Mouse (Mus musculus) hindbrain, embryonic 10.5 days (tissue): ENCODE data around the gene Pbrm1. TPM values are rescaled to one million over a fixed set of nuclear protein-coding genes. Genes with fewer than 3 reads are reported as not detected.

Experiments
- DNase-seq: peaks from one replicate; pipeline ENCODE4 v3.0.0-alpha.2; 2017; ENCODE audit warnings: low spot score
- H3K27ac ChIP-seq: fragments of 300-500 bp; sonication (generic); 2 replicates; pipeline ENCODE4 v1.5.1; 2016; ENCODE audit warnings: mild to moderate bottlenecking, moderate library complexity
- H3K27me3 ChIP-seq: fragments of 300-500 bp; sonication (generic); 2 replicates; pipeline ENCODE4 v1.6.1; 2016; ENCODE audit warnings: mild to moderate bottlenecking; ENCODE audit not compliant: poor library complexity, insufficient read depth, severe bottlenecking
- H3K36me3 ChIP-seq: fragments of 300-500 bp; sonication (generic); 2 replicates; pipeline ENCODE4 v1.6.1; 2016; ENCODE audit warnings: mild to moderate bottlenecking, moderate library complexity
- H3K4me1 ChIP-seq: fragments of 300-500 bp; sonication (generic); replicated peaks from 2 replicates; pipeline ENCODE4 v1.6.1; 2016; ENCODE audit warnings: mild to moderate bottlenecking
- H3K4me3 ChIP-seq: fragments of 300-500 bp; sonication (generic); 2 replicates; pipeline ENCODE4 v1.5.1; 2016; ENCODE audit warnings: mild to moderate bottlenecking, moderate library complexity
- H3K9me3 ChIP-seq: fragments of 300-500 bp; sonication (generic); 2 replicates; pipeline ENCODE4 v1.6.1; 2016; ENCODE audit warnings: mild to moderate bottlenecking, moderate library complexity
- WGBS: fragments of 180-500 bp; shearing (Covaris S2); methylation state at CpG from one replicate; pipeline ENCODE4 v1.1.7; 2016; 5-methylcytosine and 5-hydroxymethylcytosine counted together
- polyA plus RNA-seq: library from polyadenylated mRNA; unstranded; fragments of >200 nt; fragmentation: Nextera tagmentation; extraction: Ambion mirVana; gene quantifications from 2 replicates; pipeline ENCODE4 v1.2.1, GENCODE M21; 2016

The Pbrm1 gene
- polyA plus RNA-seq, 1 experiment from 2014 or later: 130 TPM

DNA sequence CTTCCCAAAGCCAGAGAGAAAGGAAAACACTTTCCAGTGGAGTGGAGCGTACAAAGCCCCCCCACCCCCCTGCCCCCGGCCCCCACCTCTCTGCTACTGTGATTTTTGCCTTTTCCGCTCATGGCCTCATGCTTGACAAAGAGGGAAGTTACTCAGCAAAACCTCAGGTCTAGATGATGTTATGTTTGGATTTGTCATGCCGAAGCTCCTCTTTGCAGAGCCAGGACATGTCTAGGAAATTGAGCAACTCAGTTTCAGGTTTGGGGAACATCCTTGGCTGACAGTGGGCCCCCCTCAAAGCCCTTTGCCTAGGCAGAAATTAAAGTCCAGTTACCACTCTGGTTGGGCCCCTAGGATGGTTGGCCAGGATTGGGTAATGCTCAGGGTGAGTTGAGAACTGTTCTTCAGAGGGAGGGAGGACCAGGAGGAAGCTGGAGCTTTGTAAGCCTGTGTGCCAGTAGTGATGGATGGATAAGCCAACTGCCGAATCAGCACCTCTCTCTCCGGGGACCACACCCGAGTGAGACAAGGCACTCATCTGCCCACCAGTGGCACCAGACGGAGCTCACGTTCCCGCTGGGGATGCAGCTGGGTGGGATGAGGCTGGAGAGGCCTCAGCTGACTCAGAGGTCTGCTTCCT lies 147.2 kb downstream of the Pbrm1 start:
- no peak for DNase-seq
- peaks cover 15% of the 10 kb centered on the region for H3K36me3 ChIP-seq
- no peaks in the 10 kb centered on the region for H3K9me3 ChIP-seq
- WGBS: 69% methylated on average over 10 of the region's 10 CpGs
- H3K27me3 ChIP-seq: no peaks in the 10 kb centered on the region
- H3K27ac ChIP-seq: no peak overlapping the region; the same call in 1 of the 2 replicates
- H3K4me3 ChIP-seq: peak overlapping the region; percentile 14; the same call in 1 of the 2 replicates
- H3K4me1 ChIP-seq: peaks cover 28% of the 10 kb centered on the region

DNA sequence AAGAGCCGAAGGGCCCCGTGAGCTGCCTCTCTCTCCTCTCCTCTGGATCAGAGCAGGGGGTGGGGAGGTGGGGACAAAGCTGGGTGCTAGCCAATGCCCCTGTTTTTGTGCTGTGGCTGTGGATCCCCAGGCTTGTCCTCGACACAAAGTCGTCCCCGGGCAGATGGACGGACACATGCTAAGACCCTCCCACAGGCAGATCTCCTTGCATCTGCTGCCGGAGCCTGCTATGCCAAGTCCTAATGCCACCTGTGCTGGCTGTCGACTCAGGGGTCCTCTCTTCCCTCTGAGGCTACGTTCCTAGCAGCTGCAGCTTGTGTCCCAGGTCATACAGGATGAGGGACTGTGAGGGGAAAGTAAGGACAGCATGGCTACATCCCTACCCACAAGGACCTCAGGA lies 147.9 kb downstream of the Pbrm1 start:
- peak overlapping the region; percentile 1; the same call in 1 of the 2 replicates for H3K27ac ChIP-seq
- WGBS: 72% methylated on average over 9 of the region's 9 CpGs

DNA sequence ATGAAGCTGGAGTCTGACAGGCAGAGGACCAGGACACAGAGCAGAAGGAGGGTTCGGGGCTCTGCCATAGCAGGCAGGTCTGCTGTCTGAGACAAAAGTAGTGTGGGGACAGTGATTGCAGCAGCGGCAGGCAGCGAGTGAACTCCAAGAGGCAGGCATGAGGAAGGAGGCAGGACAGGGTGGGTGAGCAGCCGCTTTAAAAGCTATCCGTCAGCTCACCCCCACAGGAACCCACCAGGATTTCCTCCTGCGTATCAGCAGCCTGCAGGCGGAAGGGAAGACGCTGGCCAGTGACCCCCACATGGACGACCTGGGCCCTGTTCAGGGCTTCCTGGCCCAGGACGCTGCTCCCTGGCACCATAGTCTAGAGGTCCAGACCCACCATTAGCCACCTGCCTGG lies 149.5 kb downstream of the Pbrm1 start, which contains the start of gene Stab1:
Gene Stab1, minus strand, starts transcription at position 217 of the 400 bp plus-strand sequence.
- no peak for DNase-seq
- H3K27ac ChIP-seq: peak within 1 kb of the TSS; percentile 1; the same call in 1 of the 2 replicates
- H3K9me3 ChIP-seq: no peaks in the 10 kb centered on the region
- no peaks in the 10 kb centered on the region for H3K27me3 ChIP-seq
- H3K4me3 ChIP-seq: peak within 1 kb of the TSS; percentile 20
- H3K36me3 ChIP-seq: peaks cover 38% of the 10 kb centered on the region
- 55% methylated on average over 10 of the region's 10 CpGs for WGBS
- H3K4me1 ChIP-seq: peaks cover 27% of the 10 kb centered on the region

More for the DNA sequence above, 147.9 kb downstream of the Pbrm1 start:
- Histone ChIP-seq H3K9me3 (no peaks in the 10 kb centered on the region), H3K36me3 (peaks cover 22% of the 10 kb centered on the region), H3K27me3 (no peaks in the 10 kb centered on the region), H3K4me1 (peaks cover 31% of the 10 kb centered on the region), H3K4me3 (peak overlapping the region; percentile 20; the same call in 1 of the 2 replicates)
- no peak for DNase-seq

DNA sequence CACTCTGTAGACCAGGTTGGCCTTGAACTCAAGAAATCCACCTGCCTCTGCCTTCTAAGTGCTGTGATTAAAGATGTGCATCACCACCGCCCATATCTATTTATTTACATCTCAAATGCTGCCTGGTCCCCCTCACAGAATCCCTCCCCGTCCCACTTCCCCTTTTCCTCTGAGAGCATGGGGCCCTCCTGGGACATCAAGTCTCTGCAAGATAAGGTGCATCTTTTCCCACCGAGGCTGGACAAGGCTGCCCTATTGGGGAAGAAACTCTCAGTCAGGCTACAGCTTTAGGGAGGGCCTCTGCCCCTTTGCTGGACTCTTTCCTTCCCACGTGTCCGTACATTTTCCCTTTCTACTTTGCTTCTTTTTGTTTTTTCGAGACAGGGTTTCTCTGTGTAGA lies 150.6 kb downstream of the Pbrm1 start:
- Histone ChIP-seq H3K9me3 (no peaks in the 10 kb centered on the region), H3K4me1 (peaks cover 27% of the 10 kb centered on the region), H3K27ac (no peak overlapping the region), H3K36me3 (peaks cover 49% of the 10 kb centered on the region), H3K27me3 (no peaks in the 10 kb centered on the region), H3K4me3 (no peak overlapping the region)
- no peak for DNase-seq
- WGBS: 85% methylated on average over 6 of the region's 6 CpGs

DNA sequence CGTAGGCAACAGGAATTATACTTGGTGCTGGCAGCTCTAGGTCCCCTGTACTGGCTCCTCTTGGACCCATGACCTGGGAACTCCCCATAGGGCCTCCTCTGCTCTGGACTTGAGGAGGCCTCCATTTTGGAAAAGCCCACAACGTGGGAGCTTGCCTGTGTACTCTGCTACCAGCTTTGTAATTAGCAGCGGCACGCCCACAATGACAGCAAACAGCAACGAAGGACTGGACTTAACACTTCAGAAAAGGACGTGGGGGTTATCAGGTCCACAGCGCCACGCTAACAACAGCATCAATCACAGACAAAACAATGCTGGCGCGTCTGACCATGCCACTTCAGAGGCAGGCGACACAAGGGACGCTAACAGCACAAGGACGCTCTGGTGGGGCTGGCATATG lies 152.0 kb downstream of the Pbrm1 start:
- 91% methylated on average over 13 of the region's 13 CpGs for WGBS
- H3K36me3 ChIP-seq: peaks cover 63% of the 10 kb centered on the region
- H3K27ac ChIP-seq: no peak overlapping the region; the same call in 1 of the 2 replicates

More for the DNA sequence above, 152.0 kb downstream of the Pbrm1 start:
- DNase-seq: no peak
- no peak overlapping the region for H3K4me3 ChIP-seq
- H3K9me3 ChIP-seq: no peaks in the 10 kb centered on the region
- no peaks in the 10 kb centered on the region for H3K27me3 ChIP-seq
- peaks cover 18% of the 10 kb centered on the region for H3K4me1 ChIP-seq

Other genes starting within 250 kb of the Pbrm1 start
- gene Tmem110, start 193.5 kb upstream of the Pbrm1 start, polyA plus RNA-seq: 22.4 and 26.3 TPM in 2 replicates
- gene Mustn1, start 139.9 kb upstream of the Pbrm1 start, polyA plus RNA-seq: 0.29 and 0.39 TPM in 2 replicates
- not detected in 2 replicates for gene Itih4, start 132.7 kb upstream of the Pbrm1 start, polyA plus RNA-seq
- 0.37 and 0.49 TPM in 2 replicates for gene Itih3, start 95.4 kb upstream of the Pbrm1 start, polyA plus RNA-seq
- not detected in 2 replicates for gene Itih1, start 75.8 kb upstream of the Pbrm1 start, polyA plus RNA-seq
- 18.6 and 21.0 TPM in 2 replicates for gene Nek4, start 67.8 kb upstream of the Pbrm1 start, polyA plus RNA-seq
- gene Glt8d1, start 17.7 kb upstream of the Pbrm1 start, polyA plus RNA-seq: 45.7 and 53.7 TPM in 2 replicates
- gene Spcs1, start 17.5 kb upstream of the Pbrm1 start, polyA plus RNA-seq: 278 and 290 TPM in 2 replicates
- gene Gnl3, start within 50 bp of the Pbrm1 start, polyA plus RNA-seq: 76.6 and 119 TPM in 2 replicates
- 67.8 and 74.2 TPM in 2 replicates for gene Smim4, start 109.8 kb downstream of the Pbrm1 start, polyA plus RNA-seq
- 610 and 619 TPM in 2 replicates for gene Nt5dc2, start 111.9 kb downstream of the Pbrm1 start, polyA plus RNA-seq
- 23.0 and 25.7 TPM in 2 replicates for gene Stab1, start 149.5 kb downstream of the Pbrm1 start, polyA plus RNA-seq
- 1.5 and 4.3 TPM in 2 replicates for gene Tnnc1, start 189.2 kb downstream of the Pbrm1 start, polyA plus RNA-seq
- 432 and 459 TPM in 2 replicates for gene Nisch, start 197.8 kb downstream of the Pbrm1 start, polyA plus RNA-seq
- gene Sema3g, start 198.7 kb downstream of the Pbrm1 start, polyA plus RNA-seq: 0.78 and 0.91 TPM in 2 replicates
- 12.7 and 13.1 TPM in 2 replicates for gene Phf7, start 232.2 kb downstream of the Pbrm1 start, polyA plus RNA-seq
- 121 and 137 TPM in 2 replicates for gene Bap1, start 232.3 kb downstream of the Pbrm1 start, polyA plus RNA-seq